Comparison of ENCODE assay signal across 8 mouse cellular contexts in genomic region chr12:36156101-36156636, GRCm38 (mm10). TPM values are rescaled to one million over a fixed set of nuclear protein-coding genes. Genes with fewer than 3 reads are reported as not detected.
DNase-seq lines count a peak whose midpoint lies in the region; ATAC-seq and TF ChIP-seq lines count a peak whose summit lies in the region.

No protein-coding gene starts in this region.

- under 1% methylated on average over 33 of the region's 33 CpGs for WGBS in kidney, adult 2 months
- WGBS in forebrain, embryonic 13.5 days: 1% methylated on average over 33 of the region's 33 CpGs
- WGBS in liver, embryonic 14.5 days (ENCODE audit: insufficient replicate concordance): under 1% methylated on average over 33 of the region's 33 CpGs
- 0% methylated on average over 33 of the region's 33 CpGs for WGBS in stomach, embryonic 16.5 days

- H3K9me3 ChIP-seq in MEL (replicated peaks; ENCODE audit: insufficient read depth, low read length): no peaks in the 10 kb centered on the region
- H3K9me3 ChIP-seq in forebrain, embryonic 13.5 days (replicated peaks): no peaks in the 10 kb centered on the region
- H3K9me3 ChIP-seq in liver, embryonic 14.5 days (ENCODE audit: control insufficient read depth, low read length): no peaks in the 10 kb centered on the region
- no peaks in the 10 kb centered on the region for H3K9me3 ChIP-seq in stomach, embryonic 16.5 days (replicated peaks; ENCODE audit: control insufficient read depth, low read length)

- DNase-seq in kidney, adult 2 months: no peak
- DNase-seq in kidney, postnatal 10 days: no peak
- no peak for DNase-seq in MEL (ENCODE audit: low read depth, low spot score)
- peak in 1 of 3 experiments; percentile 11 for DNase-seq in liver, embryonic 14.5 days (ENCODE audit: low read depth in 3 of 3, low spot score in 3 of 3)
- no peak for DNase-seq in cerebellum, postnatal 4 days (ENCODE audit: low spot score in 2 of 2)
- no peak for DNase-seq in thymus, postnatal 4 days

- peaks cover 5% of the 10 kb centered on the region; the same call in 1 of the 2 replicates for H3K4me1 ChIP-seq in kidney, adult 2 months (ENCODE audit: control insufficient read depth, insufficient read depth, low read length)
- H3K4me1 ChIP-seq in MEL (ENCODE audit: control insufficient read depth in 1 of 2, insufficient read depth in 2 of 2, low read length in 2 of 2): peaks cover 0 to 14% of the 10 kb centered on the region in 2 experiments
- H3K4me1 ChIP-seq in forebrain, embryonic 13.5 days: peaks cover 33% of the 10 kb centered on the region
- peaks cover 3 to 18% of the 10 kb centered on the region in 2 experiments; a peak in 3 of 4 replicates for H3K4me1 ChIP-seq in liver, embryonic 14.5 days (replicated peaks; ENCODE audit: control insufficient read depth in 2 of 2, insufficient read depth in 2 of 2, low read length in 1 of 2)
- peaks cover 23% of the 10 kb centered on the region for H3K4me1 ChIP-seq in stomach, embryonic 16.5 days (ENCODE audit: control insufficient read depth, insufficient read depth, low read length)

- H3K4me2 ChIP-seq in forebrain, embryonic 13.5 days: peak overlapping the region; percentile 79
- peak overlapping the region; percentile 86 for H3K4me2 ChIP-seq in liver, embryonic 14.5 days (ENCODE audit: low read depth)
- H3K4me2 ChIP-seq in stomach, embryonic 16.5 days (ENCODE audit: low read depth, low read length): peak overlapping the region; percentile 94

- no peaks in the 10 kb centered on the region for H3K36me3 ChIP-seq in kidney, adult 2 months (ENCODE audit: control insufficient read depth, insufficient read depth, low read length)
- H3K36me3 ChIP-seq in MEL (ENCODE audit: control insufficient read depth in 1 of 2, insufficient read depth in 2 of 2, low read length in 2 of 2): peaks cover 0 to 18% of the 10 kb centered on the region in 2 experiments; a peak in 2 of 4 replicates
- H3K36me3 ChIP-seq in forebrain, embryonic 13.5 days (ENCODE audit: poor library complexity, severe bottlenecking): no peaks in the 10 kb centered on the region
- no peaks in the 10 kb centered on the region for H3K36me3 ChIP-seq in liver, embryonic 14.5 days (replicated peaks; ENCODE audit: control insufficient read depth, insufficient read depth, low read depth)
- H3K36me3 ChIP-seq in stomach, embryonic 16.5 days (ENCODE audit: control insufficient read depth, insufficient read depth, low read length): 0 out of 2 replicates have a peak, but pooled peaks cover 2% of the 10 kb centered on the region

- TF ChIP-seq POLR2A in kidney, adult 2 months (IDR thresholded peaks at IDR 0.05; ENCODE audit: low read depth, low read length): no peak
- TF ChIP-seq POLR2A in MEL (IDR thresholded peaks at IDR 0.05; ENCODE audit: control insufficient read depth in 1 of 2, insufficient read depth in 1 of 2, low read depth in 1 of 2, low read length in 2 of 2, poor library complexity in 1 of 2): no peak; a peak in 1 of 4 replicates

- peak overlapping the region; percentile 40 for H3K27ac ChIP-seq in kidney, adult 2 months (ENCODE audit: insufficient read depth, low read depth, low read length)
- peak overlapping the region; percentile 33; the same call in 1 of the 2 replicates for H3K27ac ChIP-seq in MEL (ENCODE audit: control insufficient read depth, low read depth, low read length)
- peak overlapping the region; percentile 90 for H3K27ac ChIP-seq in forebrain, embryonic 13.5 days
- no peak overlapping the region; the same call in 1 of the 2 replicates for H3K27ac ChIP-seq in liver, embryonic 14.5 days
- H3K27ac ChIP-seq in stomach, embryonic 16.5 days (ENCODE audit: low read length): peak overlapping the region; percentile 96

- peak overlapping the region; percentile 94 for H3K9ac ChIP-seq in MEL (ENCODE audit: control insufficient read depth, low read depth, low read length, poor library complexity, severe bottlenecking)
- H3K9ac ChIP-seq in forebrain, embryonic 13.5 days: peak overlapping the region; percentile 93
- peak overlapping the region; percentile 68 for H3K9ac ChIP-seq in liver, embryonic 14.5 days (replicated peaks)
- H3K9ac ChIP-seq in stomach, embryonic 16.5 days (ENCODE audit: low read length): peak overlapping the region; percentile 93

- H3K4me3 ChIP-seq in kidney, adult 2 months (ENCODE audit: insufficient read depth, low read depth, low read length): peak overlapping the region; percentile 86
- H3K4me3 ChIP-seq in MEL (ENCODE audit: control insufficient read depth in 1 of 2, insufficient read depth in 1 of 2, low read depth in 2 of 2, low read length in 2 of 2): peak overlapping the region; percentile 91 to 97
- H3K4me3 ChIP-seq in forebrain, embryonic 13.5 days: peak overlapping the region; percentile 96
- peak overlapping the region; percentile 72 to 82 for H3K4me3 ChIP-seq in liver, embryonic 14.5 days (ENCODE audit: insufficient read depth in 1 of 2, low read depth in 2 of 2, low read length in 2 of 2)
- H3K4me3 ChIP-seq in stomach, embryonic 16.5 days (replicated peaks; ENCODE audit: low read length): peak overlapping the region; percentile 95

- peaks cover 51% of the 10 kb centered on the region for H3K79me2 ChIP-seq in MEL (ENCODE audit: control insufficient read depth, insufficient read depth, low read length, poor library complexity)

- TF ChIP-seq CTCF in kidney, adult 2 months (conservative IDR thresholded peaks at IDR 0.05; ENCODE audit: insufficient read depth, insufficient read length, low read depth, low read length): no peak
- no peak for TF ChIP-seq CTCF in MEL (IDR thresholded peaks at IDR 0.05 in 2 of 3, conservative IDR thresholded peaks at IDR 0.05 in 1 of 3; ENCODE audit: control insufficient read depth in 1 of 3, insufficient read depth in 1 of 3, low read depth in 2 of 3, low read length in 3 of 3, poor library complexity in 1 of 3, severe bottlenecking in 1 of 3)
- 0 out of 2 replicates have a peak, but pooled peaks have one; percentile 12 for TF ChIP-seq CTCF in liver, embryonic 14.5 days (IDR thresholded peaks at IDR 0.05; ENCODE audit: low read depth)

- no peak for TF ChIP-seq RAD21 in MEL (IDR thresholded peaks at IDR 0.05; ENCODE audit: low read depth, low read length)

- TF ChIP-seq EP300 in MEL (IDR thresholded peaks at IDR 0.05; ENCODE audit: low read depth in 1 of 2, low read length in 2 of 2): no peak
- no peak for TF ChIP-seq EP300 in liver, embryonic 14.5 days (IDR thresholded peaks at IDR 0.05; ENCODE audit: low read depth)

- no peaks in the 10 kb centered on the region for H3K27me3 ChIP-seq in kidney, adult 2 months (replicated peaks; ENCODE audit: control insufficient read depth, insufficient read depth, low read length)
- no peaks in the 10 kb centered on the region for H3K27me3 ChIP-seq in MEL (ENCODE audit: control insufficient read depth in 1 of 2, insufficient read depth in 2 of 2, low read length in 2 of 2)
- no peaks in the 10 kb centered on the region for H3K27me3 ChIP-seq in forebrain, embryonic 13.5 days
- no peaks in the 10 kb centered on the region for H3K27me3 ChIP-seq in liver, embryonic 14.5 days (ENCODE audit: control insufficient read depth, insufficient read depth, low read length)
- H3K27me3 ChIP-seq in stomach, embryonic 16.5 days (ENCODE audit: control insufficient read depth, insufficient read depth, low read length): no peaks in the 10 kb centered on the region

- peak; percentile 68 for ATAC-seq in forebrain, embryonic 13.5 days
- ATAC-seq in liver, embryonic 14.5 days (ENCODE audit: insufficient read depth): peak; percentile 37
- ATAC-seq in stomach, embryonic 16.5 days (ENCODE audit: insufficient read depth, low FRiP score): peak; percentile 41; the same call in 1 of the 2 replicates

TF ChIP-seq in MEL, 35 proteins besides CTCF, POLR2A, EP300 and RAD21 (continues in another document):
- TF ChIP-seq E2F4 (IDR thresholded peaks at IDR 0.05; ENCODE audit: borderline replicate concordance, low read depth, low read length): no peak
- TF ChIP-seq KAT2A (conservative IDR thresholded peaks at IDR 0.05; ENCODE audit: low read depth, low read length): no peak
- no peak for TF ChIP-seq TAL1 (IDR thresholded peaks at IDR 0.05; ENCODE audit: low read length)
- no peak for TF ChIP-seq GABPA (IDR thresholded peaks at IDR 0.05; ENCODE audit: low read depth, low read length)
- TF ChIP-seq ZNF384 (IDR thresholded peaks at IDR 0.05; ENCODE audit: low read depth, low read length): no peak
- no peak for TF ChIP-seq ETS1 (IDR thresholded peaks at IDR 0.05; ENCODE audit: low read depth, low read length)
- no peak for TF ChIP-seq GATA1 (IDR thresholded peaks at IDR 0.05; ENCODE audit: low read depth, low read length)
- TF ChIP-seq ZKSCAN1 (IDR thresholded peaks at IDR 0.05; ENCODE audit: low read depth, low read length): no peak
- TF ChIP-seq HCFC1 (IDR thresholded peaks at IDR 0.05; ENCODE audit: low read depth, low read length): no peak
- TF ChIP-seq MAZ (IDR thresholded peaks at IDR 0.05; ENCODE audit: low read depth, low read length): no peak
- TF ChIP-seq MXI1 (IDR thresholded peaks at IDR 0.05; ENCODE audit: low read depth, low read length): peak; percentile 92
- TF ChIP-seq ZC3H11A (IDR thresholded peaks at IDR 0.05; ENCODE audit: low read depth, low read length): no peak
- TF ChIP-seq NELFE (IDR thresholded peaks at IDR 0.05; ENCODE audit: low read depth, low read length): no peak
- peak; percentile 75 for TF ChIP-seq MYC (IDR thresholded peaks at IDR 0.05; ENCODE audit: low read depth, low read length)
- no peak for TF ChIP-seq CHD1 (IDR thresholded peaks at IDR 0.05; ENCODE audit: low read depth, low read length)

RNA-seq across cellular contexts. Expression of gene Ankmy2, which starts 0.7 kb away (rescaled TPM):
- 13.5 and 16.9 TPM in 2 replicates for polyA plus RNA-seq in kidney, adult 2 months (2012; rRNA removed)
- 14.2 and 15.3 TPM in 2 replicates for total RNA-seq in MEL (2012; rRNA removed)
- polyA plus RNA-seq in MEL (2012; ENCODE audit: insufficient read depth in 1 of 2, insufficient read length in 2 of 2, low read depth in 1 of 2, low replicate concordance in 2 of 2, missing spikeins in 1 of 2): 10 to 100 TPM in 1 of 2 experiments, not detected in 1; 14.3 TPM
- polyA plus RNA-seq in forebrain, embryonic 13.5 days (2015; fragmentation: Nextera tagmentation; extraction: Ambion mirVana): 41.4 and 42.5 TPM in 2 replicates
- 2.4 and 4.4 TPM in 2 replicates for polyA plus RNA-seq in liver, embryonic 14.5 days (2012; rRNA removed)
- 8.0 and 8.3 TPM in 2 replicates for polyA plus RNA-seq in liver, embryonic 14.5 days (2014; fragmentation: Nextera tagmentation; extraction: Ambion mirVana)
- polyA plus RNA-seq in stomach, embryonic 16.5 days (2015; fragmentation: Nextera tagmentation; extraction: Ambion mirVana): 40.8 and 44.3 TPM in 2 replicates

RNA-seq across cellular contexts. Expression of gene Bzw2, which starts 1.7 kb away (rescaled TPM):
- polyA plus RNA-seq in kidney, adult 2 months (2012; rRNA removed): 9.6 and 10.1 TPM in 2 replicates
- 141 and 155 TPM in 2 replicates for total RNA-seq in MEL (2012; rRNA removed)
- 100 to 1,000 TPM; 157 to 170 TPM for polyA plus RNA-seq in MEL (2012; ENCODE audit: insufficient read depth in 1 of 2, insufficient read length in 2 of 2, low read depth in 1 of 2, low replicate concordance in 2 of 2, missing spikeins in 1 of 2)
- polyA plus RNA-seq in forebrain, embryonic 13.5 days (2015; fragmentation: Nextera tagmentation; extraction: Ambion mirVana): 399 and 418 TPM in 2 replicates
- 17.6 and 27.2 TPM in 2 replicates for polyA plus RNA-seq in liver, embryonic 14.5 days (2012; rRNA removed)
- polyA plus RNA-seq in liver, embryonic 14.5 days (2014; fragmentation: Nextera tagmentation; extraction: Ambion mirVana): 50.3 and 53.8 TPM in 2 replicates
- 175 and 181 TPM in 2 replicates for polyA plus RNA-seq in stomach, embryonic 16.5 days (2015; fragmentation: Nextera tagmentation; extraction: Ambion mirVana)
